Mouse (Mus musculus): ENCODE data around the gene Rpl34.

Gene Rpl34

GRCm38 (mm10) chr3:130677671-130678460, 52.3 kb downstream of the Rpl34 start:
- in situ Hi-C loops (cut with MseI, MboI): loop anchor here in 1 of 2 experiments (25.0 kb wide), 1 partner anchor 491 kb away; no protein-coding TSS in a partner anchor

All from mouse trophoblast stem cell (cell line).